Mouse (Mus musculus) CH12.LX (cell line): ENCODE data around the gene Snx19.

ENCODE experiments used
- BHLHE40 ChIP-seq: IDR thresholded peaks from 2 replicates; pipeline ENCODE4 v1.6.1; 2011; ENCODE audit warnings: mild to moderate bottlenecking, low read depth, low read length, improper control_type of control experiment
- CHD2 ChIP-seq: IDR thresholded peaks from 2 replicates; pipeline ENCODE4 v1.6.1; 2011; ENCODE audit warnings: low read length, improper control_type of control experiment
- CTCF ChIP-seq, 2 experiments: IDR thresholded peaks in 1 of 2; conservative IDR thresholded peaks in 1 of 2; 2 replicates each; pipeline ENCODE4 v1.5.1; 2011 to 2012; ENCODE audit warnings: low read depth in 2 of 2, low read length in 2 of 2, improper control_type of control experiment in 1 of 2, inconsistent platforms in 1 of 2, mild to moderate bottlenecking in 1 of 2, moderate library complexity in 1 of 2
- GABPA ChIP-seq: IDR thresholded peaks from 2 replicates; pipeline ENCODE4 v1.6.1; 2012; ENCODE audit warnings: low read depth, low read length, improper control_type of control experiment, inconsistent platforms; ENCODE audit not compliant: insufficient replicate concordance
- HCFC1 ChIP-seq: IDR thresholded peaks from 2 replicates; pipeline ENCODE4 v1.6.1; 2012; ENCODE audit warnings: low read depth, mild to moderate bottlenecking, inconsistent platforms, low read length, improper control_type of control experiment
- MAX ChIP-seq: IDR thresholded peaks from 2 replicates; pipeline ENCODE4 v1.6.1; 2011; ENCODE audit warnings: low read length, improper control_type of control experiment
- MYC ChIP-seq: IDR thresholded peaks from 2 replicates; pipeline ENCODE4 v1.6.1; 2011; ENCODE audit warnings: low read depth, mild to moderate bottlenecking, improper control_type of control experiment, low read length
- NRF1 ChIP-seq: IDR thresholded peaks from 2 replicates; pipeline ENCODE4 v1.6.1; 2014; ENCODE audit warnings: low read depth, mild to moderate bottlenecking, inconsistent platforms, low read length, improper control_type of control experiment, moderate library complexity
- POLR2A ChIP-seq: IDR thresholded peaks from 2 replicates; pipeline ENCODE4 v1.6.1; 2011; ENCODE audit warnings: low read depth, mild to moderate bottlenecking, improper control_type of control experiment, low read length
- SMC3 ChIP-seq: IDR thresholded peaks from 2 replicates; pipeline ENCODE4 v1.6.1; 2011; ENCODE audit warnings: low read depth, low read length, improper control_type of control experiment
- UBTF ChIP-seq: IDR thresholded peaks from 2 replicates; pipeline ENCODE4 v1.6.1; 2012; ENCODE audit warnings: low read depth, mild to moderate bottlenecking, inconsistent platforms, low read length, improper control_type of control experiment, moderate library complexity
- USF1 ChIP-seq: IDR thresholded peaks from 2 replicates; pipeline ENCODE4 v1.6.1; 2014; ENCODE audit warnings: low read depth, mild to moderate bottlenecking, inconsistent platforms, low read length, improper control_type of control experiment
- USF2 ChIP-seq: conservative IDR thresholded peaks from 2 replicates; pipeline ENCODE4 v1.6.1; 2011; ENCODE audit warnings: low read depth, low read length, improper control_type of control experiment
- ZMIZ1 ChIP-seq: IDR thresholded peaks from 2 replicates; pipeline ENCODE4 v1.6.1; 2012; ENCODE audit warnings: low read depth, mild to moderate bottlenecking, inconsistent platforms, low read length, improper control_type of control experiment

GRCm38 (mm10) chr9:30480043-30480442, 53.1 kb downstream of the Snx19 start:
- TF ChIP-seq SMC3 (no peak), BHLHE40 (no peak), CTCF (conservative IDR thresholded peaks at IDR 0.05 in 1 of 2, IDR thresholded peaks at IDR 0.05 in 1 of 2; ENCODE audit: low read depth in 2 of 2, low read length in 2 of 2) (no peak), MAX (no peak), POLR2A (no peak), USF1 (no peak), USF2 (no peak), CHD2 (no peak), ZMIZ1 (no peak), NRF1 (no peak), HCFC1 (no peak), MYC (no peak), GABPA (no peak), UBTF (no peak)
